Mouse (Mus musculus) naive thymus-derived CD4-positive, alpha-beta T cell, adult 2 months (primary cell): ENCODE results near the gene Tnp2.

Experiments
- DNase-seq: peaks from one replicate; pipeline ENCODE4 v3.0.0-alpha.2; 2011; ENCODE audit warnings: low read depth

Tnp2 gene

GRCm38 (mm10) chr16:10788866-10789265 lies 406 bp upstream of the Tnp2 start:
- peak; percentile 38 for DNase-seq

- no peak for DNase-seq
Observed at GRCm38 (mm10) chr16:10787548-10788058, 857 bp downstream of the Tnp2 start.

- DNase-seq, result peak; percentile 46
Observed at GRCm38 (mm10) chr16:10786782-10787547, 1.5 kb downstream of the Tnp2 start.

GRCm38 (mm10) chr16:10786288-10786687 lies 2.2 kb downstream of the Tnp2 start:
- peak; percentile 95 for DNase-seq

- peak; percentile 97 for DNase-seq
Observed at GRCm38 (mm10) chr16:10785371-10786231, 2.9 kb downstream of the Tnp2 start, which contains the start of gene Socs1. Socs1 (minus strand) TSS chr16:10785536.

GRCm38 (mm10) chr16:10784793-10785370 lies 3.6 kb downstream of the Tnp2 start:
- peak; percentile 97 for DNase-seq

- peak; percentile 74 for DNase-seq
Observed at GRCm38 (mm10) chr16:10783883-10784792, 4.3 kb downstream of the Tnp2 start.

- DNase-seq, result no peak
Observed at GRCm38 (mm10) chr16:10783451-10783850, 5.0 kb downstream of the Tnp2 start.

GRCm38 (mm10) chr16:10783152-10783434 lies 5.4 kb downstream of the Tnp2 start:
- peak; percentile 57 for DNase-seq

- peak; percentile 42 for DNase-seq
Observed at GRCm38 (mm10) chr16:10782377-10783151, 5.9 kb downstream of the Tnp2 start.

- peak; percentile 60 for DNase-seq
Observed at GRCm38 (mm10) chr16:10781862-10782371, 6.5 kb downstream of the Tnp2 start.

GRCm38 (mm10) chr16:10780631-10781120 lies 7.8 kb downstream of the Tnp2 start:
- DNase-seq, result no peak

GRCm38 (mm10) chr16:10777579-10778160 lies 10.8 kb downstream of the Tnp2 start:
- no peak for DNase-seq

- no peak for DNase-seq
Observed at GRCm38 (mm10) chr16:10776322-10776721, 12.1 kb downstream of the Tnp2 start.

GRCm38 (mm10) chr16:10774726-10775125 lies 13.7 kb downstream of the Tnp2 start:
- DNase-seq, result peak; percentile 42

- peak; percentile 37 for DNase-seq
Observed at GRCm38 (mm10) chr16:10773543-10773942, 14.9 kb downstream of the Tnp2 start.

GRCm38 (mm10) chr16:10771769-10772510 lies 16.5 kb downstream of the Tnp2 start:
- DNase-seq, result peak; percentile 93

- DNase-seq, result peak; percentile 56
Observed at GRCm38 (mm10) chr16:10770531-10771325, 17.7 kb downstream of the Tnp2 start.
